Mouse (Mus musculus): ENCODE measurements around the gene 4930519G04Rik. TPM values are rescaled to one million over a fixed set of nuclear protein-coding genes. Genes with fewer than 3 reads are reported as not detected.
A peak's percentile ranks its signal among the peaks of the same experiment; 100 is the strongest.
"Not testable (repeated sequence)": the region's sequence is repeated elsewhere in the genome, so short reads cannot be mapped to it uniquely, and the experiment has no call there.

4930519G04Rik gene
- polyA plus RNA-seq, 1 experiment from 2014 or later: not detected

DNA sequence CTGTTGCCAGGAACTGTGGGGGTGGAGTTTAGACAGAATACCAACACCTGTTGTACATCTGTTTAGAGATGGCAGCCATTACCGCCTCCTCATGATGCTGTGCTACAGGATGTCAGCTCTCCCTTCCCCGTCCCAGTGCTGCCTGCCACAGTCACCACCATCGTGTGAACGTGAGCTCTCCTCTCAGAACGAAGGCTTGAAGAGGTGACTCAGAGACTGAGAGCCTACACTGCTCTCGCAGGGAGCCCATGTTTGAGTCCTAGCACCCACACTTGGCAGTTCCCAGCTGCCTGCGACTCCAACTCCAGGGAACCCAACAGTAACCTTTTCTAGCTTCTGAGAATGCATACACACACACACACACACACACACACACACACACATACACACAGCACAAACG is 61.4 kb downstream of the 4930519G04Rik start:
- Histone ChIP-seq H3K4me2 (ENCODE audit: low read depth, low read length) (no peak overlapping the region), H3K4me1 (replicated peaks; ENCODE audit: control insufficient read depth, insufficient read depth, low read length) (no peaks in the 10 kb centered on the region), H3K4me3 (ENCODE audit: low read length) (no peak overlapping the region), H3K36me3 (ENCODE audit: control insufficient read depth, insufficient read depth, low read length) (no peaks in the 10 kb centered on the region), H3K9me3 (ENCODE audit: control insufficient read depth, low read length) (no peaks in the 10 kb centered on the region), H3K27ac (ENCODE audit: low read length) (no peak overlapping the region), H3K27me3 (ENCODE audit: control insufficient read depth, insufficient read depth, low read depth, low read length) (no peaks in the 10 kb centered on the region), H3K9ac (ENCODE audit: low read length) (no peak overlapping the region)
- WGBS: 52% methylated on average over 8 of the region's 8 CpGs
- no peak for ATAC-seq (ENCODE audit: low read depth)

- H3K4me1 ChIP-seq (replicated peaks; ENCODE audit: control insufficient read depth, insufficient read depth, low read length): no peaks in the 10 kb centered on the region
- no peak overlapping the region for H3K27ac ChIP-seq (ENCODE audit: low read length)
- H3K4me2 ChIP-seq (ENCODE audit: low read depth, low read length): no peak overlapping the region
- WGBS: 72% methylated on average over 5 of the region's 5 CpGs
- no peak overlapping the region for H3K9ac ChIP-seq (ENCODE audit: low read length)
- H3K36me3 ChIP-seq (ENCODE audit: control insufficient read depth, insufficient read depth, low read length): no peaks in the 10 kb centered on the region
- ATAC-seq (ENCODE audit: low read depth): no peak
- no peaks in the 10 kb centered on the region for H3K9me3 ChIP-seq (ENCODE audit: control insufficient read depth, low read length)
- no peak overlapping the region for H3K4me3 ChIP-seq (ENCODE audit: low read length)
- H3K27me3 ChIP-seq (ENCODE audit: control insufficient read depth, insufficient read depth, low read depth, low read length): no peaks in the 10 kb centered on the region
Observed at GRCm38 (mm10) chr5:114915854-114916253, 62.4 kb downstream of the 4930519G04Rik start.

GRCm38 (mm10) chr5:114916777-114917176 is 63.3 kb downstream of the 4930519G04Rik start:
- Histone ChIP-seq H3K27me3 (ENCODE audit: control insufficient read depth, insufficient read depth, low read depth, low read length) (no peaks in the 10 kb centered on the region), H3K36me3 (ENCODE audit: control insufficient read depth, insufficient read depth, low read length) (no peaks in the 10 kb centered on the region), H3K4me1 (replicated peaks; ENCODE audit: control insufficient read depth, insufficient read depth, low read length) (no peaks in the 10 kb centered on the region), H3K4me3 (ENCODE audit: low read length) (no peak overlapping the region), H3K27ac (ENCODE audit: low read length) (no peak overlapping the region), H3K9ac (ENCODE audit: low read length) (no peak overlapping the region), H3K9me3 (ENCODE audit: control insufficient read depth, low read length) (no peaks in the 10 kb centered on the region), H3K4me2 (ENCODE audit: low read depth, low read length) (no peak overlapping the region)
- no peak for ATAC-seq (ENCODE audit: low read depth)
- WGBS: 60% methylated on average over 4 of the region's 4 CpGs

- not testable (repeated sequence) for H3K27ac ChIP-seq (ENCODE audit: low read length); H3K9me3 ChIP-seq (ENCODE audit: control insufficient read depth, low read length); ATAC-seq (ENCODE audit: low read depth); H3K27me3 ChIP-seq (ENCODE audit: control insufficient read depth, insufficient read depth, low read depth, low read length); H3K9ac ChIP-seq (ENCODE audit: low read length); H3K36me3 ChIP-seq (ENCODE audit: control insufficient read depth, insufficient read depth, low read length); H3K4me2 ChIP-seq (ENCODE audit: low read depth, low read length); H3K4me1 ChIP-seq (replicated peaks; ENCODE audit: control insufficient read depth, insufficient read depth, low read length); H3K4me3 ChIP-seq (ENCODE audit: low read length)
- WGBS: 87% methylated on average over 5 of the region's 5 CpGs
Observed at GRCm38 (mm10) chr5:114917357-114917756, 63.9 kb downstream of the 4930519G04Rik start.

- H3K27me3 ChIP-seq (ENCODE audit: control insufficient read depth, insufficient read depth, low read depth, low read length): no peaks in the 10 kb centered on the region
- H3K4me1 ChIP-seq (replicated peaks; ENCODE audit: control insufficient read depth, insufficient read depth, low read length): 0 out of 2 replicates have a peak, but pooled peaks cover 4% of the 10 kb centered on the region
- no peak for ATAC-seq (ENCODE audit: low read depth)
- no peaks in the 10 kb centered on the region for H3K9me3 ChIP-seq (ENCODE audit: control insufficient read depth, low read length)
- H3K27ac ChIP-seq (ENCODE audit: low read length): no peak overlapping the region
- no peak overlapping the region for H3K4me3 ChIP-seq (ENCODE audit: low read length)
- no peaks in the 10 kb centered on the region for H3K36me3 ChIP-seq (ENCODE audit: control insufficient read depth, insufficient read depth, low read length)
- no peak overlapping the region for H3K9ac ChIP-seq (ENCODE audit: low read length)
- H3K4me2 ChIP-seq (ENCODE audit: low read depth, low read length): no peak overlapping the region
- 65% methylated on average over 19 of the region's 19 CpGs for WGBS
Observed at GRCm38 (mm10) chr5:114921551-114922365, 68.3 kb downstream of the 4930519G04Rik start.

DNA sequence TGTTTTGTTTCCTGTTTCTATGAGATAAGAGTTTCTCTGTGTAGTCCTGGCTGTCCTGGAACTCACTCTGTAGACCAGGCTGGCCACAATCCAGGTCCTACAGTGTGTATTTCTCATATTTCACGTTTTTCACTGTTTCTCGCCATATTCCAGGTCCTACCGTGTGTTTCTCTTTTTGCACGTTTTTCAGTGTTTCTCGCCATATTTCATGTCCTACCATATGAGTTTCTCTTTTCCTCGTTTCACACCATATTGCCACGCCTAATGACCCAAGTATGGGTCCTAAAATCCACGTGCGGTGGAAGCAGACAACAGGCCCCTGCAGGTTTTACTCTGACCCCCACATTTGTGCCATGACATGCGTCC is 68.9 kb downstream of the 4930519G04Rik start:
- no peak overlapping the region for H3K9ac ChIP-seq (ENCODE audit: low read length)
- H3K27ac ChIP-seq (ENCODE audit: low read length): no peak overlapping the region
- H3K4me1 ChIP-seq (replicated peaks; ENCODE audit: control insufficient read depth, insufficient read depth, low read length): 0 out of 2 replicates have a peak, but pooled peaks cover 4% of the 10 kb centered on the region
- H3K36me3 ChIP-seq (ENCODE audit: control insufficient read depth, insufficient read depth, low read length): no peaks in the 10 kb centered on the region
- H3K4me2 ChIP-seq (ENCODE audit: low read depth, low read length): no peak overlapping the region
- H3K9me3 ChIP-seq (ENCODE audit: control insufficient read depth, low read length): no peaks in the 10 kb centered on the region
- WGBS: 60% methylated on average over 10 of the region's 10 CpGs
- H3K27me3 ChIP-seq (ENCODE audit: control insufficient read depth, insufficient read depth, low read depth, low read length): no peaks in the 10 kb centered on the region
- ATAC-seq (ENCODE audit: low read depth): no peak
- no peak overlapping the region for H3K4me3 ChIP-seq (ENCODE audit: low read length)

GRCm38 (mm10) chr5:114922998-114923473 is 69.6 kb downstream of the 4930519G04Rik start, which contains the start of gene Oasl1:
Oasl1 (plus strand) TSS chr5:114923240.
- H3K4me3 ChIP-seq (ENCODE audit: low read length): peak within 1 kb of the TSS; percentile 37
- peak within 1 kb of the TSS; percentile 23 for H3K9ac ChIP-seq (ENCODE audit: low read length)
- ATAC-seq (ENCODE audit: low read depth): peak; percentile 67; the same call in 1 of the 2 replicates
- WGBS: 14% methylated on average over 15 of the region's 15 CpGs
- no peaks in the 10 kb centered on the region for H3K9me3 ChIP-seq (ENCODE audit: control insufficient read depth, low read length)
- no peaks in the 10 kb centered on the region for H3K27me3 ChIP-seq (ENCODE audit: control insufficient read depth, insufficient read depth, low read depth, low read length)
- H3K36me3 ChIP-seq (ENCODE audit: control insufficient read depth, insufficient read depth, low read length): no peaks in the 10 kb centered on the region
- no peak within 1 kb of the TSS for H3K27ac ChIP-seq (ENCODE audit: low read length)
- 0 out of 2 replicates have a peak, but pooled peaks cover 4% of the 10 kb centered on the region for H3K4me1 ChIP-seq (replicated peaks; ENCODE audit: control insufficient read depth, insufficient read depth, low read length)
- peak within 1 kb of the TSS; percentile 61 for H3K4me2 ChIP-seq (ENCODE audit: low read depth, low read length)

DNA sequence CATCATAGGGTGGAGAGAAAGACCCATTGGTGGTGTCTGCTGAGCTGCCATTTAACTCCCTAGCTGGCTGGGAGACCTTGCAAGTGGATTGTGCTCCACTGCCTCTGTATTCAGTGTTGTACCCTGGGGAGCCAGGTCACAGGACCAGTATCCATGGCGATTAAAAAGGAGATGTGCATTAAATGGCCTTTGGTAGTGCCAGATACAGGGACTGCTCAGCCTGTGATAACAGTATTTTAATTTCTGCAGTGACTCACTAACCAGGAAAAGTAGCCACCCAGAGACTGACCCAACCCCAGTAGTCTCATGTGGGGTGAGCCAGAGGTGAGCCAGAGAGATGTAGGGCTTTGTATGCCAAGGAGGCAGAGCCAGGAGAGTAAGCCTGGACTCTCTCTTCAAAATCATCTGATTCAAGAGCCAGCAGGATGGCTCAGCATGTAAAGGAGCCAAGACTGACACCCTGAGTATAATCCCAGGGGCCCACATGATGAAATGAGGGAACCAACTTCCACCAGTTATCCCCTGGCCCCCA is 72.8 kb downstream of the 4930519G04Rik start:
- Histone ChIP-seq H3K36me3 (ENCODE audit: control insufficient read depth, insufficient read depth, low read length) (no peaks in the 10 kb centered on the region), H3K9me3 (ENCODE audit: control insufficient read depth, low read length) (no peaks in the 10 kb centered on the region), H3K4me1 (replicated peaks; ENCODE audit: control insufficient read depth, insufficient read depth, low read length) (0 out of 2 replicates have a peak, but pooled peaks cover 4% of the 10 kb centered on the region), H3K4me2 (ENCODE audit: low read depth, low read length) (no peak overlapping the region), H3K4me3 (ENCODE audit: low read length) (no peak overlapping the region), H3K27ac (ENCODE audit: low read length) (no peak overlapping the region), H3K27me3 (ENCODE audit: control insufficient read depth, insufficient read depth, low read depth, low read length) (no peaks in the 10 kb centered on the region), H3K9ac (ENCODE audit: low read length) (no peak overlapping the region)
- 62% methylated on average over 1 of the region's 1 CpGs for WGBS
- no peak for ATAC-seq (ENCODE audit: low read depth)

- no peak overlapping the region for H3K4me2 ChIP-seq (ENCODE audit: low read depth, low read length)
- 79% methylated on average over 9 of the region's 9 CpGs for WGBS
- no peak overlapping the region for H3K4me3 ChIP-seq (ENCODE audit: low read length)
- 0 out of 2 replicates have a peak, but pooled peaks cover 4% of the 10 kb centered on the region for H3K4me1 ChIP-seq (replicated peaks; ENCODE audit: control insufficient read depth, insufficient read depth, low read length)
- ATAC-seq (ENCODE audit: low read depth): no peak
- H3K9ac ChIP-seq (ENCODE audit: low read length): no peak overlapping the region
- H3K9me3 ChIP-seq (ENCODE audit: control insufficient read depth, low read length): no peaks in the 10 kb centered on the region
- no peaks in the 10 kb centered on the region for H3K27me3 ChIP-seq (ENCODE audit: control insufficient read depth, insufficient read depth, low read depth, low read length)
- no peak overlapping the region for H3K27ac ChIP-seq (ENCODE audit: low read length)
- H3K36me3 ChIP-seq (ENCODE audit: control insufficient read depth, insufficient read depth, low read length): no peaks in the 10 kb centered on the region
Observed at GRCm38 (mm10) chr5:114926753-114927152, 73.3 kb downstream of the 4930519G04Rik start.
